Mouse (Mus musculus): ENCODE results near the gene Ackr3.

Ackr3 gene

GRCm38 (mm10) chr1:90258253-90258887 lies 54.6 kb downstream of the Ackr3 start:
- no peak for DNase-seq (ENCODE audit: low spot score)

- DNase-seq (ENCODE audit: low spot score) = no peak
Observed at GRCm38 (mm10) chr1:90260704-90261581, 57.2 kb downstream of the Ackr3 start.

DNA sequence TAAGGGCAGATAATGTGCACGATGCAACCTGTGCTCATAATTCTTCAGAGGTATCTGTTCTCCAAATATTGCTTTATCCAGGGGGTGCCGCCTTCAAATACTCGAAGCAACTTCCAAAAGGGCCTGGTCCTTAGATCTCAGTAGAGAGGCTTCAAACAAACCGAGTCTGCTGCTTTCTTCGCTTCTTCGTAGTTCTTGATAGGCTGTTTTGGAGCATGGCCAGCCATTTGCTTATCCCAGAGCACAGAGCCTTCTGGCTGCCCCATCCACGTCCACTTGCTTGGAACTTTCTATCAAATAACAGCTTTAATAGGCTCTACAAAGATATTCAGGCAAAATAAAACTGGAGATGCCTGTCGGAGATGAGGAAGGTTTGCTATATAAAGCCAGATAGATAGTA lies 58.6 kb downstream of the Ackr3 start:
- DNase-seq (ENCODE audit: low spot score) = no peak
